Mouse (Mus musculus) lung, adult 2 months (tissue): Measurements from ENCODE around the gene Olfr1442.

Experiments used
- CTCF ChIP-seq: fragments of 200-500 bp; IDR thresholded peaks from 2 replicates; pipeline ENCODE4 v1.5.1; 2011; ENCODE audit warnings: mild to moderate bottlenecking, low read length, control low read depth; ENCODE audit not compliant: insufficient read depth
- POLR2A ChIP-seq: fragments of 200-500 bp; IDR thresholded peaks from 2 replicates; pipeline ENCODE4 v1.6.1; 2011; ENCODE audit warnings: low read depth, mild to moderate bottlenecking, control low read depth, low read length, borderline replicate concordance; ENCODE audit errors: extremely low read depth

DNA sequence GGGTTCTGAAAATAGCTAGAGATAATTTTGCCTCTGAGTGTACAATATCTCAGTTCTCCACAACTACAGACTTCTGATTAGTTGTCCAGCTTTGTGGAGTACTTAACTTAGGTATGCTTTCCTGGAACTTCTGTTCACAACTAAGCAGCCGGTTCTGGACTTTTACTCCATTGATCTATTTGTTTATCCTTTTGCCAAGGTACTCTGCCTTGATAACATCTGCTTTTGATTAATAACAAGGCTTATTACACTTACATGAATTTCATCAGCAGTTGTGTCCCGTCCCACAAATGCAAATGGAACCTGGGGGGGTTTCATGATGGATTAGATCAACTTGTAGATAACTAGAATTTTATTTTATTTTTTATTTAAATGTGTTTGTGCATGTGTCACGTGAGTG lies 33.4 kb upstream of the Olfr1442 start:
- TF ChIP-seq CTCF (no peak), POLR2A (no peak)
